Mouse (Mus musculus) neural tube, embryonic 10.5 days (tissue): ENCODE data around the gene Galk1.
"Not testable (repeated sequence)": the region's sequence is repeated elsewhere in the genome, so short reads cannot be mapped to it uniquely, and the experiment has no call there.

Experiments
- DNase-seq: peaks from one replicate; pipeline ENCODE4 v3.0.0-alpha.2; 2017; ENCODE audit warnings: low spot score; ENCODE audit errors: extremely low spot score

Gene Galk1

DNA sequence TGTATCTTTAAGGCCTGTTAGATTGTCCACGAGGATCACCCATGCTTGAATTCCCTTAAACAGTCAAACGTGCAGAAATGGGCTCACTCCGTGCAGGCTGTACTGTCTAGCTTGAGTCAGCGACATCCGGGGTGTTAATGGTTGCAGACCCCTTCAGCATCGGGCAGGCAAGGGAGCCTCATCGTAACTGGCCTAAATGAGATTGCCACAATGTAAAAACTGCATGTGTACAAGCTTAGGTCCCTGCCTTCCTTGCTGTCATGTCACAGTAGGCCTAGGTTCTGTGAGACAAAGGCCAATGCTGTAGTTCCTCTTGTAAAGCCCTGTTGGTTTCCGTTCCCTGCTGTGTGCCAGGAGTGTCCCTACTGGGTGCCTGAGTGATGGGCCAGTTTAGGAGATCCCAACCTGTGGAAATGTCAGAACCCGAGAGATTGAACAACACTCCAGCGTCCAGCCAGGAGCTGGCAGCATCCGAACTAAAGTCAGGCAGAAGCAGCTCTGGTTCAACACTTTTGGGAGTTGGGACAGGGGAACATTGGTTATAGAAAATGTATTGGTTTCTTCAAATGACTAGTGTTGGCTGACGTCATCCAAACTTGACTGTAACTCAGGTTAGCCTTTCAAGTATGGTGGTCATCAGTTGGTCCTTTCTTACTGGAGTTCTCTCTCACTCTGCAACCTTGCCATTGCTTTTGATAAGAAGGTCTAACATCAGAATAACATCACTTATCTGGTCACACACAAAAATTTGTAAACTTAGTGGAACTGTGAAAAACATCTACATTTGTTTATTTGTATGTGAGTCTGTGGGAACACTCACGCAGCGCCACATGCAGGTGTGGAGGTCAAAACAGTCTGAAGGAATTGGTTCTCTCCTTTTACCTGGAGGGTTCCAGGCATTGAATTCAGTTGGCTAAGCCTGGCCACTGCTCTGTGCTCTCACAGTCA is 18.7 kb upstream of the Galk1 start:
- peak; percentile 51 for DNase-seq

DNA sequence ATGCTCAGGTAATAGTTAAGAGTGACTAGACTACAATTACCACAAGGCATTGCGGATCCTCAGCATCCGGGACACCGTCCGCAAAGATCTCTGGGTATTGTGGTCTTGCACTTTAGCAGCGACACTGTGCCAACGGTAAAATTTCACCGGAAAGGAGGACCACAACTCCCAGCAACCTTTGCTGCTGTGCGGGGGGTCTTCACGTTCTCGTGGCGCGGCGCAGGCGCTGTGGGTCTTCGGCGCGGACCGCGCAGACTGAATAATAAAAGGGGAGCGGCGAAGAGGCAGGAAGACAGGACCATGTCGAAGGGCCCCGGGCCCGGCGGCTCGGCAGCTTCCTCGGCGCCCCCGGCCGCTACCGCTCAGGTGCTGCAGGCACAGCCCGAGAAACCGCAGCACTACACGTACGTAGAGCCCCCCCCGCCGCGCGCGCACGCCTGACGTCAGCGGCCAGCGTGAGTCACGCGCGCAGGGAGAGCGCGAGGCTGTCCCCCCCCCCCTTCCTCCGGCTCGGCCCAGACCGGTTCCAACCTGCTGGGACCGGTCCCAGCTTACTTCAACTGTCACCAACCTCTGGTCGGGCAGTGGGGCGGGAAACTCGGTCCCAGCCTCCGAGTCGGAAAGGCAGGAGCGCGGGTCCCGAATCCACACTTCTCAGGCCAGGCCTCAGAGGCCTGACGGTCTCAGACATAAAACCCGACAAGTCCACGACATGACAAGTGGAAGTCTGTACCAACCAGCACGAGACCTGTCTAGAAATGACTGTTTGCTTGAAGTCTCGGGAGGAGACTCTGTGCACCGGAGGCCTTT is 17.8 kb upstream of the Galk1 start, which contains the start of gene Unk:
Gene Unk, plus strand, starts transcription at position 235 of the 810 bp plus-strand sequence.
- DNase-seq = peak; percentile 98

DNA sequence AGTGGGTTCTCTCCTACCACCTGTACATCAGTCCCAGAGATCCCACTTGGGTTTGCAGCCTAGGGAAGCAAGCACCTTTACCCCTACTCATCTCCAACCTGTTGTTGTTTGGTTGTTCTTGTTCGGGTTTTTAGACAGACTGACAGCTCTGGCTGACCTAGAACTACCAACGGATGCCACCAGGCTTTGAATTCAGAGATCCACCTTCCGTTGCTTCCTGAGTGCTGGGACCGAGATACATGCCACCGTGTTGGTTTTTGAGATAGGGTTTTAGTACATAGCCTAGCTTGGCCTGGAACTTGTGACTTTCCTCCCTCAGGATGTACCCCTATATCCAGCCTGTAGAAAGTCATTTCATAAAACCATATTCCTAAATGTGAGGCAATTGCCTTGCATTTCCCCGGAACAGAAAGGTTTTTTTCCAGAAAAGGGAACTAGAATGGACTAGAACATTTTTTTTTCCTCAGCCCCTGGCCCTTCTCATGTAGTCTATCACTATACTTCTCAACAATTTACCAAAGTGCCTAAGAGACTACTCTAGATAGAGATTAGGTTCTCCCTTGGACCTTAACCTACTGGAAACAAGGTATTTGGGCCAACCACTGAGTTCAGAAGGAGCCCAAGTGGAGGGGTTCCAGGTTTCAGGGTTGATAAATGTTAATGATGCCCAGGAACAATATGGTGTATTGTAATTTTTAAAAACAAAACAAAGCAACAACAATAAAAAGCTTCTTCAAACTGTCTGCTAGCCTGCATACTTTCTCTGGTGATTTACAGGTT is 16.8 kb upstream of the Galk1 start:
- no peak for DNase-seq

DNA sequence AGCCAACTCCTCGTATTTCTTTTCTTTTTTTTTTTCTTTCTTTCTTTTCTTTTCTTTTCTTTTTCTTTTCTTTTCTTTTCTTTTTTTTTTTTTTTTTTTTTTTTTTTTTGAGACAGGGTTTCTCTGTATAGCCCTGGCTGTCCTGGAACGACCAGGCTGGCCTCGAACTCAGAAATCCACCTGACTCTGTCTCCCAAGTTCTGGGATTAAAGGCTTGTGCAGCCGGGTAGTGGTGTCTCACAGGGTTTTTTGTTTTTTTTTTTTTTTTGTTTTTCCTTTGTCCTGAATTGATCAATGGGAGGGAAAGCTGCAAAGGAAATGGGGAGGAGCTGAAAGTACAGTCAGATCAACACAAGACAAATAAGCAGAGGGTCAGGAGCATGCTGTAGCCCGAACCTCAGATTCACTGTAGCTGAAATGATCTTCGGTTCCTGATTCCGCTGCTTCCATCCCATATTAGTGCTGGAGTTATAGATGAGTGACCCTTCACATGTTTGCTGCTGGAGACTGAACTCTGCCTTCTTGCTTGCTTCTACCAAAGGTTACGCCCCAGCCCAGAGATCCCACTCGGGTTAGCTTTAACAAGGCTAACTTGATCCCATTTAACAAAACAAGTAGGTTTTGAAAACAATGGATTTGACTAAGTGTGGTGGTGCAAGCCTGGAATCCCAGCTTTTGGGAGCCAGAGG is 15.8 kb upstream of the Galk1 start:
- DNase-seq = no peak

- no peak for DNase-seq
Observed at GRCm38 (mm10) chr11:116027756-116028155, 15.2 kb upstream of the Galk1 start, which contains the start of gene H3f3b. Gene H3f3b, minus strand, starts transcription at chr11:116027962.

GRCm38 (mm10) chr11:116025056-116025845 is 12.7 kb upstream of the Galk1 start:
- DNase-seq = no peak

DNA sequence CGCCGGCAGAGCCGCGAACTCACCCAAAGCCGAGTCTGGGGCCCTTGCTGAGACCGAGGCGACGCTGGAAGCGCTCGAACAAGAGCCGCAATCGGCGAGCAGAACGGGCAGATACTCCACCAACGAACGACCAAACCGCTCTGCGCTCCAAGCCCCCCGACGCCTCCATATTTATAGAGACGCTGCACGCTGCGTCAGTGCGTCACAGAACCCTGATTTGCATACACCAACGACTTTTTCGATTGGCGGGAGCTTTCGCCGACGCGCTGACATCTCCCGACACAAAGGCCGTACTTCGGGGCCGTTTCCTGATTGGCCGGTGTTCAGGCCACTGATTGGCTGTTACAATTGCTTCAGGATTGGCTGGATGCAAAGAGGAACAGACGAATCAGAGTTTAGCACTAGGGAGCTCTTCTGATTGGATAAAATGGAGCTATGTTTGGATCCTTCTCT is 11.9 kb upstream of the Galk1 start:
- peak; percentile 97 for DNase-seq

DNA sequence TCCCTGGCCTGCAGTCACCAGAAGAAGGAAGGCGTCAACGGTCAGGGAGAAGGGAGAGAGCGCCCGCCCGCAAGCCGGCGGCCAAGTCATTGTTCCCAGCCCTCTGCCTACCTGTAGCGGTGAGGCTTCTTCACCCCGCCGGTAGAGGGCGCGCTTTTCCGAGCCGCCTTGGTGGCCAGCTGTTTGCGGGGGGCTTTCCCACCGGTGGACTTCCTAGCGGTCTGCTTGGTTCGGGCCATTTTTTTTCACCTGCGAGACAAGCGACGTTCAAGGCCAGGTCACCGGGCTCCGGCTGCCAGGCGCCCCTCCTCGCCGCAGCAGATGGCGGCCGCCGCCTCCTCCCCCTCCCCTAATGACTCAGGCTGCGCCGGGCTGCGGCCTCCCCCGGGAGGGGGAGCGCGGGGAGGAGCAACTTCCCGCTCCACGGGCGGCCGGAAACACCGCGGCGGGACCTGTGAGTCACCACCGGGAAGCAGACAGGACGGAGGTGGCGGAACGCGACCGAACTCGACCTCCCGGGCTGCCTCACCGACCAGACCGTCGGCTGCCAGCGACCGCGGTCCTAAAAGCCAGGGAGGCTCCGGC is 11.3 kb upstream of the Galk1 start:
- DNase-seq = no peak

GRCm38 (mm10) chr11:116023074-116023770 is 10.7 kb upstream of the Galk1 start:
- not testable (repeated sequence) for DNase-seq

GRCm38 (mm10) chr11:116022256-116022780 is 9.8 kb upstream of the Galk1 start:
- no peak for DNase-seq

DNA sequence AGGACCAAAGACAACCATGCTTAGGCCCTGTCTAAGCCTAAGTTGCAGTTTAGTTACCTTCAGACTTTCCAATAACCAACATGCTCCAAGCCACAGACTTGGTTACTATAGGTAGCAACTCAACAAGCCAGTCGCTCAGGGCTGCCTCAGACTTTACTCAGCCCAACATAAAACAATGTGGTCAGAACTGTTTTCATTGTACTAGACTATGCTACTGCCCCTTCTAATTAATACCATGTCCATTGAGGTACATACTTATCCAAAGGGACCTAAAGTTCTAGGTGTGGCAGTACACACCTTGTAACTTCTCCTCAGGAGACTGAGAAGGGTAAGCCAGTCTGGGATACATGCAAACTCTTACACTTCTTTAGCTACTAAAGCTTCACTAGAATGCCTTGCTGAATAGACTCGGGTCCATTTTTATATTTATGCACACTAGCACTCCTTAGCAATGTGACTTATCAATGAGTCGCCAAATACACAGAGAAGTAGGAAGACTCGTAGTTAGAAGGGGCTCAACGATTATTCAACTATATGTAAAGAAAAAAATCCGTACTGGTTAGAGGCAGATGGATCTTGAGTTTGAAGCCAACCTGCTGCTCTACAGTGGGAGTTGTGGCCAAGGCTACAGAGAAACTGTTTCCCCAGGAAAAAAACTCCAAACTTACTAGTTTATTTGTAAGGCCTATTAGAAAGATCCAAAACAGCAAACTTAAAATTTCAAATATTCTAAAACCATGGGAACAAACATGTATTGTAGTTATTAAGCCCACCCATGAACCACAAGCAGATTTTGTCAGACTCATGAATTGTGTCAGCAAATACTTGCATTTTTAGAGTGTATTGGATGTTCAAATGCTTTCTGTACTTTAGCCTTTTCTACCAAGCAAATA is 9.1 kb upstream of the Galk1 start:
- DNase-seq = no peak

- no peak for DNase-seq
Observed at GRCm38 (mm10) chr11:116020519-116020922, 8.0 kb upstream of the Galk1 start.

DNA sequence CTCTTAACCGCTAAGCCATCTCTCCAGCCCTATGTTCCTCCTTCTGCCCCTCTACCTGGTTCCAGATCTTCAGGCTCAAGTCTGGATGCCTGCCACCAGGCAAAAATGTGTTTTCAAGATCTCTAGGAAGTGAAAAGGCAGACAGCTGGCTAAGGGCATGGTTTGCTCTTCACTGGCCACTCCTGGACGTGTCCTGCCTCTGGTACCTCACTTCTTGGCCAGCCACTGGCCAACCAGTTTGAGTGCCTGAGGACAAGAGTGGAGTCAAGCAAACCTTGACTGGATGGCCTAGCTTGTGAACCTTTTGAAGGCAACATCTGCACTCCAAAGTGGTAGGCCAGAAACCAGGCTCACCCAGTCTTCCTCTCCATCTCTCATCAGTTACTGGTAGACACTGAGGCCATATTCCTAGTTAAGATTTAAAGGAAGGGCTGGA is 7.5 kb upstream of the Galk1 start:
- no peak for DNase-seq

- no peak for DNase-seq
Observed at GRCm38 (mm10) chr11:116019360-116019791, 6.9 kb upstream of the Galk1 start.

DNA sequence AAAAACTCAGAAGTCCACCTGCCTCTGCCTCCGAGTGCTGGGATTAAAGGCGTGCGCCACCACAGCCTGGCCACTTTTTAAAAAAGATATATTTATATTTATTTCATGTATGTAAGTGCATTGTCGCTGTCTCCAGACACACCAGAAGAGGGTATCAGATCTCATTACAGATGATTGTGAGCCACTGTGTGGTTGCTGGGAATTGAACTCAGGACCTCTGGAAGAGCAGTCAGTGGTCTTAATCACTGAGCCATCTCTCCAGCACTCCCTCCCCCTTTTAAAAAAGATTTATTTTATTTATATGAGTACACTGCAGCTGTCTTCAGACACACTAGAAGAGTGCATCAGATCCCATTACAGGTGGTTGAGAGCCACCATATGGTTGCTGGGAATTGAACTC is 6.3 kb upstream of the Galk1 start:
- DNase-seq = not testable (repeated sequence)

GRCm38 (mm10) chr11:116018106-116018505 is 5.6 kb upstream of the Galk1 start:
- no peak for DNase-seq

- no peak for DNase-seq
Observed at GRCm38 (mm10) chr11:116014821-116015220, 2.3 kb upstream of the Galk1 start.
